Mouse (Mus musculus) kidney, embryonic 15.5 days (tissue): ENCODE results near the gene Rhobtb1. TPM values are rescaled to one million over a fixed set of nuclear protein-coding genes. Genes with fewer than 3 reads are reported as not detected.

Experiments used
- ATAC-seq: fragments of 200-750 bp; cut with Nextera tagmentation; replicated peaks from 2 replicates; pipeline ENCODE4 v1.8.0; 2017; ENCODE audit warnings: moderate TSS enrichment; ENCODE audit not compliant: low FRiP score
- H3K27ac ChIP-seq: fragments of 300-500 bp; sonication (generic); 2 replicates; pipeline ENCODE4 v1.5.1; 2015; ENCODE audit warnings: mild to moderate bottlenecking, inconsistent platforms
- H3K27me3 ChIP-seq: fragments of 300-500 bp; sonication (generic); 2 replicates; pipeline ENCODE4 v1.6.1; 2015; ENCODE audit warnings: inconsistent platforms
- H3K36me3 ChIP-seq: fragments of 300-500 bp; sonication (generic); 2 replicates; pipeline ENCODE4 v1.6.1; 2015; ENCODE audit warnings: inconsistent platforms
- H3K4me1 ChIP-seq: fragments of 300-500 bp; sonication (generic); 2 replicates; pipeline ENCODE4 v1.6.1; 2015; ENCODE audit warnings: inconsistent platforms
- H3K4me2 ChIP-seq: fragments of 300-500 bp; sonication (generic); 2 replicates; pipeline ENCODE4 v1.6.1; 2015; ENCODE audit warnings: moderate library complexity, mild to moderate bottlenecking, inconsistent platforms
- H3K4me3 ChIP-seq: fragments of 300-500 bp; sonication (generic); replicated peaks from 2 replicates; pipeline ENCODE4 v1.5.1; 2015; ENCODE audit warnings: mild to moderate bottlenecking, inconsistent platforms
- H3K9ac ChIP-seq: fragments of 300-500 bp; sonication (generic); 2 replicates; pipeline ENCODE4 v1.6.1; 2015; ENCODE audit warnings: mild to moderate bottlenecking, inconsistent platforms
- H3K9me3 ChIP-seq: fragments of 300-500 bp; sonication (generic); replicated peaks from 2 replicates; pipeline ENCODE4 v1.6.1; 2016; ENCODE audit warnings: inconsistent platforms
- WGBS: fragments of 180-500 bp; shearing (Covaris S2); methylation state at CpG from one replicate; pipeline ENCODE4 v1.1.7; 2015; ENCODE audit warnings: mixed read lengths; 5-methylcytosine and 5-hydroxymethylcytosine counted together
- polyA plus RNA-seq: library from polyadenylated mRNA; unstranded; fragments of >200 nt; fragmentation: Nextera tagmentation; extraction: Ambion mirVana; gene quantifications from 2 replicates; pipeline ENCODE4 v1.2.1, GENCODE M21; 2015

The Rhobtb1 gene
- polyA plus RNA-seq, 1 experiment from 2014 or later: 21.8 TPM

GRCm38 (mm10) chr10:69251254-69251653, 100.0 kb downstream of the Rhobtb1 start:
- Histone ChIP-seq H3K4me2 (no peak overlapping the region), H3K4me1 (peaks cover 47% of the 10 kb centered on the region), H3K4me3 (no peak overlapping the region), H3K27ac (no peak overlapping the region), H3K9ac (no peak overlapping the region), H3K27me3 (no peaks in the 10 kb centered on the region), H3K36me3 (peaks cover 21% of the 10 kb centered on the region), H3K9me3 (no peaks in the 10 kb centered on the region; the same call in 1 of the 2 replicates)
- 84% methylated on average over 6 of the region's 6 CpGs for WGBS
- no peak for ATAC-seq

GRCm38 (mm10) chr10:69252112-69253074, 101.2 kb downstream of the Rhobtb1 start:
- peaks cover 21% of the 10 kb centered on the region for H3K36me3 ChIP-seq
- no peak overlapping the region for H3K4me3 ChIP-seq
- H3K4me1 ChIP-seq: peaks cover 47% of the 10 kb centered on the region
- peak overlapping the region; percentile 96 for H3K27ac ChIP-seq
- no peaks in the 10 kb centered on the region for H3K27me3 ChIP-seq
- WGBS: 90% methylated on average over 17 of the region's 17 CpGs
- H3K4me2 ChIP-seq: no peak overlapping the region
- ATAC-seq: no peak
- no peaks in the 10 kb centered on the region; the same call in 1 of the 2 replicates for H3K9me3 ChIP-seq
- no peak overlapping the region for H3K9ac ChIP-seq

- 10% methylated on average over 5 of the region's 5 CpGs for WGBS
- ATAC-seq: peak; percentile 66
- H3K4me2 ChIP-seq: no peak overlapping the region
- peak overlapping the region; percentile 96 for H3K27ac ChIP-seq
- peaks cover 48% of the 10 kb centered on the region for H3K4me1 ChIP-seq
- no peak overlapping the region for H3K9ac ChIP-seq
- H3K36me3 ChIP-seq: peaks cover 21% of the 10 kb centered on the region
- no peaks in the 10 kb centered on the region; the same call in 1 of the 2 replicates for H3K9me3 ChIP-seq
- no peaks in the 10 kb centered on the region for H3K27me3 ChIP-seq
- H3K4me3 ChIP-seq: no peak overlapping the region
Measured at GRCm38 (mm10) chr10:69253075-69253685, 101.9 kb downstream of the Rhobtb1 start.

GRCm38 (mm10) chr10:69253686-69254080, 102.4 kb downstream of the Rhobtb1 start:
- Histone ChIP-seq H3K4me2 (no peak overlapping the region), H3K27me3 (no peaks in the 10 kb centered on the region), H3K9me3 (no peaks in the 10 kb centered on the region; the same call in 1 of the 2 replicates), H3K36me3 (peaks cover 21% of the 10 kb centered on the region), H3K4me3 (no peak overlapping the region), H3K9ac (no peak overlapping the region), H3K4me1 (peaks cover 53% of the 10 kb centered on the region), H3K27ac (peak overlapping the region; percentile 96)
- 47% methylated on average over 5 of the region's 5 CpGs for WGBS
- ATAC-seq: peak; percentile 7; the same call in 1 of the 2 replicates

GRCm38 (mm10) chr10:69254390-69254847, 103.2 kb downstream of the Rhobtb1 start:
- no peaks in the 10 kb centered on the region; the same call in 1 of the 2 replicates for H3K9me3 ChIP-seq
- H3K27ac ChIP-seq: peak overlapping the region; percentile 96
- H3K4me1 ChIP-seq: peaks cover 61% of the 10 kb centered on the region
- no peaks in the 10 kb centered on the region for H3K27me3 ChIP-seq
- peak; percentile 89 for ATAC-seq
- 4% methylated on average over 8 of the region's 8 CpGs for WGBS
- H3K4me3 ChIP-seq: no peak overlapping the region
- H3K36me3 ChIP-seq: peaks cover 19% of the 10 kb centered on the region
- no peak overlapping the region for H3K9ac ChIP-seq
- peak overlapping the region; percentile 38 for H3K4me2 ChIP-seq

- no peak overlapping the region for H3K4me3 ChIP-seq
- H3K9me3 ChIP-seq: no peaks in the 10 kb centered on the region
- peaks cover 12% of the 10 kb centered on the region for H3K36me3 ChIP-seq
- 41% methylated on average over 5 of the region's 5 CpGs for WGBS
- H3K4me1 ChIP-seq: peaks cover 68% of the 10 kb centered on the region
- ATAC-seq: no peak
- peak overlapping the region; percentile 65 for H3K27ac ChIP-seq
- no peaks in the 10 kb centered on the region for H3K27me3 ChIP-seq
- H3K9ac ChIP-seq: no peak overlapping the region
- H3K4me2 ChIP-seq: no peak overlapping the region
Measured at GRCm38 (mm10) chr10:69255594-69255993, 104.4 kb downstream of the Rhobtb1 start.

GRCm38 (mm10) chr10:69257592-69258133, 106.4 kb downstream of the Rhobtb1 start:
- Histone ChIP-seq H3K27me3 (no peaks in the 10 kb centered on the region), H3K9me3 (no peaks in the 10 kb centered on the region), H3K27ac (peak overlapping the region; percentile 72), H3K4me2 (no peak overlapping the region), H3K4me1 (peaks cover 64% of the 10 kb centered on the region), H3K4me3 (no peak overlapping the region), H3K36me3 (peaks cover 9% of the 10 kb centered on the region; the same call in 1 of the 2 replicates), H3K9ac (no peak overlapping the region)
- no peak for ATAC-seq
- WGBS: 66% methylated on average over 6 of the region's 6 CpGs

GRCm38 (mm10) chr10:69258588-69258987, 107.4 kb downstream of the Rhobtb1 start:
- Histone ChIP-seq H3K4me2 (no peak overlapping the region), H3K9ac (no peak overlapping the region), H3K27me3 (no peaks in the 10 kb centered on the region), H3K9me3 (no peaks in the 10 kb centered on the region), H3K4me3 (no peak overlapping the region), H3K27ac (peak overlapping the region; percentile 72), H3K4me1 (peaks cover 63% of the 10 kb centered on the region), H3K36me3 (peaks cover 9% of the 10 kb centered on the region; the same call in 1 of the 2 replicates)
- 58% methylated on average over 9 of the region's 9 CpGs for WGBS
- no peak for ATAC-seq

GRCm38 (mm10) chr10:69259161-69259560, 107.9 kb downstream of the Rhobtb1 start:
- H3K4me1 ChIP-seq: peaks cover 62% of the 10 kb centered on the region

GRCm38 (mm10) chr10:69259929-69260328, 108.7 kb downstream of the Rhobtb1 start:
- H3K27ac ChIP-seq: 0 out of 2 replicates have a peak overlapping the region, but pooled peaks have one; percentile 14

More at GRCm38 (mm10) chr10:69259161-69259560, 107.9 kb downstream of the Rhobtb1 start:
- peak overlapping the region; percentile 72 for H3K27ac ChIP-seq
- ATAC-seq: no peak; the same call in 1 of the 2 replicates
- no peak overlapping the region for H3K9ac ChIP-seq
- H3K4me3 ChIP-seq: no peak overlapping the region
- peaks cover 9% of the 10 kb centered on the region; the same call in 1 of the 2 replicates for H3K36me3 ChIP-seq
- no peak overlapping the region for H3K4me2 ChIP-seq
- no peaks in the 10 kb centered on the region for H3K27me3 ChIP-seq
- 27% methylated on average over 2 of the region's 2 CpGs for WGBS
- no peaks in the 10 kb centered on the region for H3K9me3 ChIP-seq

GRCm38 (mm10) chr10:69262918-69263822, 111.9 kb downstream of the Rhobtb1 start:
- Histone ChIP-seq H3K27me3 (no peaks in the 10 kb centered on the region), H3K9ac (no peak overlapping the region), H3K36me3 (peaks cover 22% of the 10 kb centered on the region; the same call in 1 of the 2 replicates), H3K27ac (peak overlapping the region; percentile 48), H3K4me3 (no peak overlapping the region), H3K9me3 (no peaks in the 10 kb centered on the region), H3K4me2 (peak overlapping the region; percentile 8; the same call in 1 of the 2 replicates), H3K4me1 (peaks cover 51% of the 10 kb centered on the region)
- 54% methylated on average over 14 of the region's 14 CpGs for WGBS
- 0 out of 2 replicates have a peak, but pooled peaks have one; percentile 14 for ATAC-seq

More at GRCm38 (mm10) chr10:69259929-69260328, 108.7 kb downstream of the Rhobtb1 start:
- no peaks in the 10 kb centered on the region for H3K27me3 ChIP-seq
- H3K4me3 ChIP-seq: no peak overlapping the region
- 77% methylated on average over 8 of the region's 8 CpGs for WGBS
- peaks cover 9% of the 10 kb centered on the region; the same call in 1 of the 2 replicates for H3K36me3 ChIP-seq
- H3K9ac ChIP-seq: no peak overlapping the region
- H3K4me1 ChIP-seq: peaks cover 61% of the 10 kb centered on the region
- H3K9me3 ChIP-seq: no peaks in the 10 kb centered on the region
- no peak overlapping the region for H3K4me2 ChIP-seq
- ATAC-seq: no peak
